Mouse (Mus musculus): Measurements from ENCODE around the gene Stk11.

The Stk11 gene

GRCm38 (mm10) chr10:80144864-80145838 lies 29.5 kb downstream of the Stk11 start:
- peak; percentile 88 for DNase-seq (ENCODE audit: low spot score)

- DNase-seq (ENCODE audit: low spot score): peak; percentile 70
Measured at GRCm38 (mm10) chr10:80145896-80146295, 30.3 kb downstream of the Stk11 start.

- DNase-seq (ENCODE audit: low spot score): peak; percentile 60
Measured at GRCm38 (mm10) chr10:80146568-80147011, 31.0 kb downstream of the Stk11 start.

DNA sequence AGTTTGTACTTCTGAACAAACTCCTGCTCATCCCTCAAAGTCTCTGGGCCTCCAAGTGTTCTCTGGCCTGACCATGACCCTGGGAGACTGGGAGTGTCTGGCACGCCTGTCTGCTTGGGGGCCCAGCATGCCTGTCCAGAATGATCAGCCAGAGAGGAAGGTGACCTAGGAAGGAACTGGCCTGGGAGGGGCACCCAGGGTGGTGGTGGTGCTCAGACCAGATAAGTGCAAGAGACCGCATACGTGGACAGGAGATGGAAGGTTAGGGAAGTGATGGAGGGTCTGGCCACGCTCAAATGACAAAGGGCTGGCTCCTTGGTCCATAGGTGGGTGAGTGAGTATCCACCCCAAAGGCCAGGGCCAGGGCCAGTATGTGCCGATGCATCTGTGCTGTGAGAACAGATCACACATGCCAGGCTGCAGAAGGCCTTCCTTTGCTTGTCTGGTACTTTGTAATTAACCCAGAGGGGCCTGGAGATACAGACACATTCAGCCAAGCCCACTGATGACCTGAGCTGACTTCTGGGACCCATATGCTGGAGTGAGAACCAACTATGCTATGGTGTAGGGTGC lies 31.6 kb downstream of the Stk11 start:
- DNase-seq (ENCODE audit: low spot score): peak; percentile 55

DNA sequence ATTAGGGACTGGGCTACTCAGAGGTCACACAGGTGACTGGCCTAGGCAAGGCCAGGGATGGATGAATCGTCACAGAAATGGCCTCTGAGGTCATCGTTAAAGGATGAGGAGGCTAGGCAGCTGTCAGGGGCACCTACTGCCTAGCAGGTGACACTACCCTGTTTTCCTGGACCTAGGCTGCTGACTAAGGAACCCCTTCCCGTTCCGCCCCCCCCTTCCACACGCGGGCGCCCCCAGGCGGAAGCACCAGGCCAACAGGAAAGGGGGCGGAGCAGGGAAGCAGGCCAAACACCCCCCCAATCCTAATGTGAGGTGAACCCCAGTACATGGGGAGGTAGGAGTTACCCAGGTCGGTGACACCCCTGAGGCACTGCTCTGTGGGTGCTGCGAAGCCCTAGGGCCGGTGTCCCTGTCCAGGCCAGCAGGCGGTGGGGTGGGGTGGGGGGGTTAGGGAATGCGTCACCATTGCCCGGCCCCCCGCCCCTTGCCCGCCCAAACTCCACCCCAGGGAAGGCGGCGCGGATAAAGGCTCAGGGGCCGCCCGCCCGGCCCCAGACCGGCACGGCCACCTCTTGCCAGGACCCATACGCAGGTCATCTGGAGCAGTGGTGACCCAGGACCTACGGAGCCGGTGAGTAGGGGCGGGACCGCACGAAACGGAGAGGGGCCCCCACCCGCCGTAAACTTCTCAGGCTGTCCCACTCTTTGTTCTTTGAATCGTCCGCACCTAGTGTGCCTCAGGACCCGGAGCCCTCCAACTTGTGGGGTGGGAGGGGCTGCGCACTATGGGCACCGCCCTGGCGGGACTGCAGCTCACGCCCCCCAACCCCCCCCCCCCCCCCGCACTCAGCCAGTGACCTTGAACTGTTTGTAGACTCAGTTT lies 32.4 kb downstream of the Stk11 start, which contains the start of gene Midn:
Gene Midn, plus strand, starts transcription at position 554 of the 883 bp plus-strand sequence.
- DNase-seq (ENCODE audit: low spot score): peak; percentile 88

- peak; percentile 96 for DNase-seq (ENCODE audit: low spot score)
Measured at GRCm38 (mm10) chr10:80148610-80149290, 33.1 kb downstream of the Stk11 start.

GRCm38 (mm10) chr10:80149291-80150225 lies 34.0 kb downstream of the Stk11 start:
- DNase-seq (ENCODE audit: low spot score): peak; percentile 95

- peak; percentile 85 for DNase-seq (ENCODE audit: low spot score)
Measured at GRCm38 (mm10) chr10:80150226-80151210, 34.9 kb downstream of the Stk11 start.

DNA sequence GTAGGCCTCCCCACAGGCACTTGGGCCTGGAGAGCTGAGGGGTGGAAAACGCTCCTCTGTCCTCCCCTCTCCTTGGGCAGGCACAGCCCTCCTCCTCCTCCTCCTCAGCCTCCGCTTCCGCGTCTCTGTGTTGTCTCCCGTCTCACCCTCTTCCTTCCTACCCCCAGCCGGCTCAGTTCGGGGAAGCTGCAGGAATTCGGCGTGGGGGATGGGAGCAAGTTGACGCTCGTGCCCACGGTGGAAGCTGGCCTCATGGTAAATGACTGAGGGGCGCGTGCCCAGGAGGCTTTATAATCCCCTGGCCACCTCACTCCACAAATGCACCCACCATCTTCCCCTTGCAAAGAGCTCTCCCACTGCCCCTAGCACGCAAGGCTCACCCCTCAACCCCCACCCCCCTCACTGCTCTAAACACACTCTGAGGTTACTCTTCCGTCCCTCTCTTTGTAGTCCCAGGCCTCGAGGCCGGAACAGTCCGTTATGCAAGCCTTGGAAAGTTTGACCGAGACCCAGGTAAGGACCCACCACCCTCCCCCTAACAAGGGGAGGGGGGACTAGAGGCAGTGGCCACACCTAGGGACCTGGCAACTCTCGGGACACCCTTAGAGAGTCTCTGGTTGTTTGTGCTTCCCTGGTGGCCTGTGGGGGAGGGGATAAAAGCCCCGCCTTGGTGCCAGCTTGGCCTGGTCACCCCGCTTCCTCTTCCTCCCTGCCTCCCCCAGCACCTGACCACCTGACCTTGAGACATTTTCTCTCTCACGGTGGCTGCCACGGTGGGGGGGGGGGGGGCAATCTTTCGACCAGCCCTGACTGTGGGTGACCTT lies 35.8 kb downstream of the Stk11 start:
- DNase-seq (ENCODE audit: low spot score): peak; percentile 82

- no peak for DNase-seq (ENCODE audit: low spot score)
Measured at GRCm38 (mm10) chr10:80152071-80152872, 36.7 kb downstream of the Stk11 start.

DNA sequence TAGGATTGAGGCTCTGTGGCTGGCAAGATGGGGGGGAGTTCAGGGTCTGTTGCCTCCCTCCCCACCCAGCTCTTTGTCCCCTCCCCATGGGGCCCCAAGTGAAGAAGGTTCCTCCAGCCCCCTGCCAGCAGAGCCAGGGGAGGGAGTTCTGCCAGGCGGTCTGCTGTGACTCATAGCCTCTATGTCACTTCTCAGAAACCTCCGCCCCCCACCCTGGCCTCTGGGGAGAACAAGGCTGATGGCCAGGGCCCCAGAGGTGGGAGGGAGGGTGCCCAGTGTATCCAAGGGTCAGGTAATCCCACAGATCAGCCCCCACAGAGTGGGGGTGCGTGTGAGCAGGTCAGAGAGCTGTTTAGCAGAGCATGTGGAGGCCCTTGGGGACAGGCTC lies 37.3 kb downstream of the Stk11 start:
- no peak for DNase-seq (ENCODE audit: low spot score)

DNA sequence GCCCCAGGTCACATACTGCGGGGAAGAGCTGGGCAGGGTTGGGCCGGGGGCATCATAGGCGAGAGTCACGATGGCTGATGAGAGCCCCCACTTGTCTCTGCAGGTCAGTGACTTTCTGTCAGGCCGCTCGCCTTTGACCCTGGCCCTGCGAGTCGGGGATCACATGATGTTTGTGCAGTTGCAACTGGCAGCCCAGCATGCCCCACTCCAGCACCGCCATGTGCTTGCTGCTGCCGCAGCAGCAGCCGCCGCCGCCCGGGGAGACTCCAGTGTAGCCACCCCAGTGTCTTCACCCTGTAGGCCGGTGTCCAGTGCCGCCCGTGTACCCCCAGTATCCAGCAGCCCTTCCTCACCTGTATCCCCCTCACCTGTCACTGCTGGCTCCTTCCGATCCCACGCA lies 38.1 kb downstream of the Stk11 start:
- no peak for DNase-seq (ENCODE audit: low spot score)

GRCm38 (mm10) chr10:80154384-80154783 lies 38.8 kb downstream of the Stk11 start:
- no peak for DNase-seq (ENCODE audit: low spot score)

DNA sequence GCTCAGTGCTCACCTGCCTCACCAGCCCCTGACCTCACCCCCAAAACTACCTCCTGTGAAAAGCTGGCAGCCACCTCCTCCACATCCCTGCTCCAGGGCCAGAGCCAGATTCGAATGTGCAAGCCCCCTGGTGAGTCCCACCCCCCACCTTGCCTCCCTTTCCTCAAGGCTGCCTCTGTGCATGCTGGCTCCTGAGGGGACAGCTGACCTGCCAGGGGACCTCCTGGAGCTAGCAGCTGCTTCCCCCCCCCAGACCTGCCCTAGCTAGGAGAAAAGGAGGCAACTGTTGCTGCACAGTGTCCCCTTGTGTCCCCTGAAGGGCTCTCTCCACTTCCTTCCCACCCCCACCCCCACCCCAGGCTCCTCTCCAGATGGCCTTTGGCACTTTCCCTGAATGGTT lies 39.7 kb downstream of the Stk11 start:
- DNase-seq (ENCODE audit: low spot score): no peak

DNA sequence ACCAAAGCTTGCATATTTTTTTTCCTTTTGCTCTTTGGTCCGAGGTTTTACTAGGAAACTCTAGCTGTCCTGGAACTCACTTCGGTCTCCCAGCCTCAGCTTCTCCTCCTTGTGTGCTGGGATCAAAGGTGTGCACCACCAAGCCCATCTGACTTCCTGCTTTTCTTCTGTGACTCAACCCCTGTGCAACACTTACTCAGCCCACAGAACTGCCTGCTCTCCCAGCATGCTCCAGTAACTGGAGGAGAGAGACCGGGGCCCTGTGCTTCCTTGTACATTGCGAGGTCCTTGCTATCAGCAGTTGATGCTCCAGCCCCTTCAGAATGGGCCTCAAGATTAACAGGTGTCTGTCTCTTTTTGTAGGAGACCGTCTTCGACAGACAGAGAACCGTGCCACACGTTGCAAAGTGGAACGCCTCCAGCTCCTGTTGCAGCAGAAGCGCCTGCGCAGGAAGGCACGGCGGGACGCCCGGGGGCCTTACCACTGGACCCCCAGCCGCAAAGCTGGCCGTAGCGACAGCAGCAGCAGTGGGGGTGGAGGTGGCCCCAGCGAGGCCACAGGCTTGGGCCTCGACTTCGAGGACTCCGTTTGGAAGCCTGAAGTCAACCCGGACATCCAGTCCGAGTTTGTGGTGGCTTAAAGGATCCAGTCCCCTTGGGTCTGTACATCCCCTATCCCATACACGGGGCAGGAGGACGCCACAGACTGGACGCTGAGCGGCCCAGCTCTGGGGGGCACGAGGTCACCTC lies 40.6 kb downstream of the Stk11 start:
- DNase-seq (ENCODE audit: low spot score): no peak

DNA sequence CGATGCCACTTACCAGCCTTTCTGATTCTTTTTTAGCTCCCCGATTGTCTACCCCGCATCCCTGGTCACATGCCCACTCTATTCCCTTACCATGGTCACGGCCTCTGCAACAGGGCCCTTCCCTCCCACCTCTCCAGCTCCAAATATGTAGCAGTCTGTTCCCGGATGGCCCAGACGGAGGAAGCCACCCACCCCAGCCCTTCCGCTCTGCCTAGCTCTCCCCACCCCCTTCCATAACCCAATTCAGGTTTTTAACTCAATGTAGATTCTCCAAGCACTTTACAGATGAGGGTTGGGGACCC lies 41.1 kb downstream of the Stk11 start:
- no peak for DNase-seq (ENCODE audit: low spot score)

All from testis, postnatal 10 days (tissue).